Mouse (Mus musculus) lung, postnatal 0 days (tissue): ENCODE measurements around the gene Nol7. TPM values are rescaled to one million over a fixed set of nuclear protein-coding genes. Genes with fewer than 3 reads are reported as not detected.

Experiments
- ATAC-seq: fragments of 200-750 bp; cut with Nextera tagmentation; 2 replicates; pipeline ENCODE4 v1.8.0; 2017; ENCODE audit warnings: moderate library complexity
- DNase-seq: peaks from one replicate; pipeline ENCODE4 v3.0.0-alpha.2; 2016; ENCODE audit warnings: low spot score
- H3K27ac ChIP-seq: fragments of 300-500 bp; sonication (generic); 2 replicates; pipeline ENCODE4 v1.5.1; 2014; ENCODE audit warnings: antibody characterized with exemption, mild to moderate bottlenecking, low read length, mixed read lengths
- H3K27me3 ChIP-seq: fragments of 300-500 bp; sonication (generic); replicated peaks from 2 replicates; pipeline ENCODE4 v1.6.1; 2014; ENCODE audit warnings: low read length, mixed read lengths; ENCODE audit not compliant: insufficient read depth
- H3K36me3 ChIP-seq: fragments of 300-500 bp; sonication (generic); 2 replicates; pipeline ENCODE4 v1.6.1; 2014; ENCODE audit warnings: low read length, mixed read lengths; ENCODE audit not compliant: insufficient read depth
- H3K4me1 ChIP-seq: fragments of 300-500 bp; sonication (generic); 2 replicates; pipeline ENCODE4 v1.6.1; 2014; ENCODE audit warnings: antibody characterized with exemption, low read depth, low read length, mixed read lengths; ENCODE audit not compliant: insufficient read depth
- H3K4me2 ChIP-seq: fragments of 300-500 bp; sonication (generic); replicated peaks from 2 replicates; pipeline ENCODE4 v1.6.1; 2014; ENCODE audit warnings: low read depth, mild to moderate bottlenecking, low read length, moderate library complexity, mixed read lengths
- H3K4me3 ChIP-seq: fragments of 300-500 bp; sonication (generic); 2 replicates; pipeline ENCODE4 v1.5.1; 2014; ENCODE audit warnings: low read depth, low read length
- H3K9ac ChIP-seq: fragments of 300-500 bp; sonication (generic); replicated peaks from 2 replicates; pipeline ENCODE4 v1.6.1; 2014; ENCODE audit warnings: low read depth, mild to moderate bottlenecking
- H3K9me3 ChIP-seq: fragments of 300-500 bp; sonication (generic); 2 replicates; pipeline ENCODE4 v1.6.1; 2016; ENCODE audit warnings: low read length, mixed read lengths
- CTCF ChIP-seq: IDR thresholded peaks from 2 replicates; pipeline ENCODE4 v1.5.1; 2016; ENCODE audit warnings: antibody characterized with exemption, mild to moderate bottlenecking
- EP300 ChIP-seq: IDR thresholded peaks from 2 replicates; pipeline ENCODE4 v1.6.1; 2016; ENCODE audit warnings: antibody characterized with exemption, mild to moderate bottlenecking, control low read depth
- WGBS: fragments of 180-500 bp; shearing (Covaris S2); extraction: QIAGEN DNeasy Blood & Tissue Kit; methylation state at CpG from one replicate; pipeline ENCODE4 v1.1.7; 2014; 5-methylcytosine and 5-hydroxymethylcytosine counted together
- polyA plus RNA-seq: library from polyadenylated mRNA; unstranded; fragments of >200 nt; fragmentation: Nextera tagmentation; extraction: Ambion mirVana; gene quantifications from 2 replicates; pipeline ENCODE4 v1.2.1, GENCODE M21; 2015

The Nol7 gene
- polyA plus RNA-seq, 1 experiment from 2014 or later, result 95.7 TPM

DNA sequence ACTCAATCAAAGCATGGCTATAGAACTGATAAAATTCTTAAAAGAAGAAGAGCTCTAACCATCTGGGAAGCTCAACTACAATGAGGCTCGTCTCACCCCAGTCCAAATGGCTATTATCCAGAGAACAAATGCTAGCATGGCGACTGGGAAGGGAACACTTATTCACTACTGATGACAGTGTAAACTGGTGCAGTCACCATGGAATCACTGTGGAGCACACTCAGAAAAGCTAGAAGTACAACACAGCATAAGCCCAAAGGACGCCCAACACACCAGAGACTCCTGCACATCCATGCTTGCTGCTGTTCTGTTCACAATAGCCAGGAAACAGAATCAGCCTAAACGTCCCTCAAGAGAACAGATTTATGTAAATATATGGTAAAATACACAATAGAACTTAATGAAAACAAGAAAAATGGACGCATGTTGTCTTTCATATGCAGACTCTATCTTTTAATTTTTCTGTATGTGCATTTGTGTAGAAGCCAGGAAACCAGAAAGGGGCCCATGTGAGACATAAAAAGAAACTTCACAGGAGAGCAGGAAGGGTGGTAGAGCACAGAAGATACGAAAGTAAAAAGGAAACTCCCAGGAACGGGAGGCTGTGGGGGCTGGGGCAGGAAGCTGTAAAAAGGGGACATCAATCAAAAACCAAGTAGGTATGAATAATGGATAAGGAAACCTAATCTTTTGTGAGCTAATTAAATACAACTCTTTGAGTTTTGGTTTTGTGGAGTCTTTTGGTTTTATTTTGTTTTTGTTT, 54.8 kb downstream of the Nol7 start:
- Histone ChIP-seq H3K27ac (no peak overlapping the region), H3K4me1 (peaks cover 3% of the 10 kb centered on the region; the same call in 1 of the 2 replicates), H3K4me2 (no peak overlapping the region; the same call in 1 of the 2 replicates), H3K4me3 (no peak overlapping the region), H3K9ac (no peak overlapping the region), H3K9me3 (no peaks in the 10 kb centered on the region), H3K27me3 (no peaks in the 10 kb centered on the region), H3K36me3 (no peaks in the 10 kb centered on the region)
- no peak; the same call in 1 of the 2 replicates for ATAC-seq
- no peak for DNase-seq
- 43% methylated on average over 7 of the region's 7 CpGs for WGBS
- TF ChIP-seq EP300 (no peak), CTCF (no peak)

DNA sequence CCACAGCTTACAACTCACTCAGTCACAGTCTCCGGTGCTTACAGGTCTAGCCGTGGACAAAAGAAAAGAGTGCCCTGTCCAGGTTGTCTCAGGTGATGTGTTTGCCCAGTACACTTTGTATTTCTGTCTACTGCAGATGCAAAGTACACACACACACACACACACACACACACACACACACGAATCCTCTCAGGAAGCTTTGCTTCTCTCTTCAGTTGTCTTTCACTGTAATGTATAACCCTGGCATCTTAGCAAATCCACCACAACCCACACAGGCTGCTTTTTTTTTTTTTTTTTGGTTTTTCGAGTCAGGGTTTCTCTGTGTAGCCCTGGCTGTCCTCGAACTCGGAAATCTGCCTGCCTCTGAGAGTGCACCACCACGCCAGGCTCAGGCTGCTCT, 56.2 kb downstream of the Nol7 start:
- DNase-seq (no peak), ATAC-seq (no peak)
- H3K27me3 ChIP-seq, result no peaks in the 10 kb centered on the region
- no peak overlapping the region for H3K4me2 ChIP-seq
- H3K27ac ChIP-seq, result no peak overlapping the region
- H3K9ac ChIP-seq, result no peak overlapping the region
- WGBS, result 68% methylated on average over 7 of the region's 7 CpGs
- peaks cover 3% of the 10 kb centered on the region; the same call in 1 of the 2 replicates for H3K4me1 ChIP-seq
- TF ChIP-seq EP300 (no peak), CTCF (no peak)
- H3K9me3 ChIP-seq, result no peaks in the 10 kb centered on the region
- H3K4me3 ChIP-seq, result no peak overlapping the region
- no peaks in the 10 kb centered on the region for H3K36me3 ChIP-seq

Other genes starting within 250 kb of the Nol7 start
- 25.4 and 27.5 TPM in 2 replicates for gene Tbc1d7, start 226.9 kb upstream of the Nol7 start, polyA plus RNA-seq
- 1.6 and 2.0 TPM in 2 replicates for gene Gfod1, start 94.2 kb upstream of the Nol7 start, polyA plus RNA-seq
- gene Sirt5, start 32.9 kb upstream of the Nol7 start, polyA plus RNA-seq, result 11.9 and 15.6 TPM in 2 replicates
- gene Ranbp9, start 82.9 kb downstream of the Nol7 start, polyA plus RNA-seq, result 12.4 and 14.2 TPM in 2 replicates
- 20.0 and 21.0 TPM in 2 replicates for gene Mcur1, start 161.8 kb downstream of the Nol7 start, polyA plus RNA-seq
- 0.37 and 0.63 TPM in 2 replicates for gene Rnf182, start 217.3 kb downstream of the Nol7 start, polyA plus RNA-seq